Mouse (Mus musculus): ENCODE measurements around the gene Armc7. TPM values are rescaled to one million over a fixed set of nuclear protein-coding genes. Genes with fewer than 3 reads are reported as not detected.
"Not testable (repeated sequence)": the region's sequence is repeated elsewhere in the genome, so short reads cannot be mapped to it uniquely, and the experiment has no call there.

Armc7 gene
- polyA plus RNA-seq, 1 experiment from 2014 or later, result 7.1 TPM

GRCm38 (mm10) chr11:115518693-115519092 is 43.2 kb downstream of the Armc7 start:
- Histone ChIP-seq H3K9me3 (no peaks in the 10 kb centered on the region), H3K27ac (no peak overlapping the region), H3K4me2 (no peak overlapping the region), H3K9ac (no peak overlapping the region), H3K27me3 (no peaks in the 10 kb centered on the region), H3K4me1 (no peaks in the 10 kb centered on the region), H3K4me3 (no peak overlapping the region), H3K36me3 (peaks cover 10% of the 10 kb centered on the region)
- WGBS, result 57% methylated on average over 9 of the region's 9 CpGs
- ATAC-seq (ENCODE audit: borderline replicate concordance, extremely low read depth, low FRiP score, low TSS enrichment), result no peak

DNA sequence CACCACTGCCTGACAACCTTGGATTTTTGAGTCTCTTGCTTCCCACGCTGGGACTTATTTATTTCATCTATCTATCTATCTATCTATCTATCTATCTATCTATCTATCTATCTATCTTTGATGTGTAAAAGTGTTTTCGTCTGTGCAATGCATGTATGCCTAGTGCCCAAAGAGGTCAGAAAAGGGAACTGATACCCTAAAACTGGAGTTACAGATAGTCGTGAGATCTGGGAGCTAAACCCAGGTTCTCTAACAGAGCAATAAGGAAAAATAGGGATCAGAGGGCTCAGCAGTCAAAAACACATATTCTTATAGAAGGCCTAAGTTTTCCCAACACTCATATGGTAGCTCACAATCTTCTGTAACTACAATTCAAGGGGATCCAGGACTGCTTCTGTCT is 44.1 kb downstream of the Armc7 start:
- Histone ChIP-seq H3K27ac (no peak overlapping the region), H3K9ac (no peak overlapping the region), H3K9me3 (no peaks in the 10 kb centered on the region), H3K4me3 (no peak overlapping the region), H3K4me2 (no peak overlapping the region), H3K27me3 (no peaks in the 10 kb centered on the region), H3K4me1 (no peaks in the 10 kb centered on the region), H3K36me3 (peaks cover 19% of the 10 kb centered on the region)
- WGBS, result 81% methylated on average over 3 of the region's 3 CpGs
- ATAC-seq (ENCODE audit: borderline replicate concordance, extremely low read depth, low FRiP score, low TSS enrichment), result no peak

GRCm38 (mm10) chr11:115520218-115520617 is 44.8 kb downstream of the Armc7 start:
- no peak overlapping the region for H3K4me2 ChIP-seq
- no peaks in the 10 kb centered on the region for H3K27me3 ChIP-seq
- no peaks in the 10 kb centered on the region for H3K9me3 ChIP-seq
- no peak for ATAC-seq (ENCODE audit: borderline replicate concordance, extremely low read depth, low FRiP score, low TSS enrichment)
- no peak overlapping the region for H3K9ac ChIP-seq
- WGBS, result 79% methylated on average over 2 of the region's 2 CpGs
- no peak overlapping the region for H3K4me3 ChIP-seq
- no peaks in the 10 kb centered on the region for H3K4me1 ChIP-seq
- H3K27ac ChIP-seq, result no peak overlapping the region
- peaks cover 25% of the 10 kb centered on the region for H3K36me3 ChIP-seq

GRCm38 (mm10) chr11:115521080-115521479 is 45.6 kb downstream of the Armc7 start:
- no peak for ATAC-seq (ENCODE audit: borderline replicate concordance, extremely low read depth, low FRiP score, low TSS enrichment)
- Histone ChIP-seq H3K4me1 (no peaks in the 10 kb centered on the region), H3K27ac (no peak overlapping the region), H3K4me2 (no peak overlapping the region), H3K9me3 (no peaks in the 10 kb centered on the region), H3K36me3 (peaks cover 34% of the 10 kb centered on the region), H3K27me3 (no peaks in the 10 kb centered on the region), H3K9ac (no peak overlapping the region), H3K4me3 (no peak overlapping the region)
- WGBS, result 83% methylated on average over 4 of the region's 4 CpGs

- Histone ChIP-seq H3K4me2 (no peak overlapping the region), H3K4me1 (no peaks in the 10 kb centered on the region), H3K9me3 (no peaks in the 10 kb centered on the region), H3K27me3 (no peaks in the 10 kb centered on the region), H3K4me3 (no peak overlapping the region), H3K27ac (no peak overlapping the region), H3K36me3 (peaks cover 45% of the 10 kb centered on the region), H3K9ac (no peak overlapping the region)
- no peak for ATAC-seq (ENCODE audit: borderline replicate concordance, extremely low read depth, low FRiP score, low TSS enrichment)
- WGBS, result 78% methylated on average over 2 of the region's 2 CpGs
These were observed 46.8 kb downstream of the Armc7 start for GRCm38 (mm10) chr11:115522238-115522637.

GRCm38 (mm10) chr11:115522703-115523102 is 47.2 kb downstream of the Armc7 start:
- H3K9ac ChIP-seq, result no peak overlapping the region

DNA sequence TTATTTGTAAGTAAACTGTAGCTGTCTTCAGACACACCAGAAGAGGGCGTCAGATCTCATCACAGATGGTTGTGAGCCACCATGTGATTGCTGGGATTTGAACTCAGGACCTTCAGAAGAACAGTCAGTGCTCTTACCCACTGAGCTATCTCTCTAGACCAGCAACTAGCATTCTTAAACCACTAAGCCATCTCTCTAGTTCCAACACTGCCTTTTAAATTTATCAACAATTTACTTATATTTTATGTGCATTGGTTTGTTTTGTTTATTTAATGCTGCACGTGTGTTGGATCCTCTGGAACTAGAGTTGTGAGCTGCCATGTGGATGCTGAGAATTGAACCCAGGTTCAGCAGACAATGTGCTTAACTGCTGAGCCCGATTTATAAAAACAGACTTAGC is 51.0 kb downstream of the Armc7 start:
- not testable (repeated sequence) for H3K27ac ChIP-seq; H3K9me3 ChIP-seq; H3K27me3 ChIP-seq; H3K4me3 ChIP-seq; ATAC-seq (ENCODE audit: borderline replicate concordance, extremely low read depth, low FRiP score, low TSS enrichment); H3K4me1 ChIP-seq; H3K4me2 ChIP-seq; H3K9ac ChIP-seq
- 69% methylated on average over 3 of the region's 3 CpGs for WGBS
- H3K36me3 ChIP-seq, result peaks cover 77% of the 10 kb centered on the region

More at GRCm38 (mm10) chr11:115522703-115523102, 47.2 kb downstream of the Armc7 start:
- Histone ChIP-seq H3K4me3 (no peak overlapping the region), H3K27ac (no peak overlapping the region), H3K4me2 (no peak overlapping the region), H3K9me3 (no peaks in the 10 kb centered on the region), H3K27me3 (no peaks in the 10 kb centered on the region), H3K4me1 (no peaks in the 10 kb centered on the region), H3K36me3 (peaks cover 50% of the 10 kb centered on the region)
- WGBS, result 63% methylated on average over 2 of the region's 2 CpGs
- no peak for ATAC-seq (ENCODE audit: borderline replicate concordance, extremely low read depth, low FRiP score, low TSS enrichment)

DNA sequence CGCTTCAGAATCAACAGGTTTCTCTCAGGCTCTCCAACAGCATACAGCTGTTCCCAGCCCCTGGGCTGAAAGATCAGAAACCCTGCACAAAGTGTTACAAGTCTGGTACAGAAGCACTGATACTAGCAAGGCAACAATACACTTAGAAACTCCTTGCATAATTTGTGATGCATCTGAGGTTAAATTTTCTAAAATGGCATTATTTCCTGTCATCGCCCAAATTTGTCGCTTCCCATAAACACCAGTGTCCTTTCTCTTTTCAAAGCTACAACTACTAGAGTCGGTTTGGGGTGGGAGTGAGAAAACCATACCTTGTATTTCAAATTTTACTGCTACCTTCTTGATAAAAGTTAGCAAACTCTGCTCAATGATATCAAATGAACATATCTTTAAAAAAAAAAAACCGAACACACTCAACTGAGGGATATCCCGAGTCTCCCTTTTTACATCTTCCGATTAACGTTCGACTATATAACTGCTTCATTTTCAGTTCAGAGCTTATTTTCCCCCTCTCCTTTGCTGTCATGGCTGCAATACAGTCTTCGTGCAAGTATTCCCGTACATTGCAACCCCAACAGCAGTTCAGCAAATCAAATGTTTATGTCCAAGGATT is 59.4 kb downstream of the Armc7 start:
- H3K4me1 ChIP-seq, result peaks cover 16% of the 10 kb centered on the region
- H3K36me3 ChIP-seq, result peaks cover 39% of the 10 kb centered on the region
- H3K4me2 ChIP-seq, result peak overlapping the region; percentile 62
- H3K27me3 ChIP-seq, result no peaks in the 10 kb centered on the region
- peak overlapping the region; percentile 99 for H3K4me3 ChIP-seq
- H3K9ac ChIP-seq, result peak overlapping the region; percentile 99
- 2% methylated on average over 11 of the region's 11 CpGs for whole genome bisulfite sequencing
- no peaks in the 10 kb centered on the region for H3K9me3 ChIP-seq
- H3K27ac ChIP-seq, result peak overlapping the region; percentile 100
- no peak for ATAC-seq (ENCODE audit: borderline replicate concordance, extremely low read depth, low FRiP score, low TSS enrichment)

DNA sequence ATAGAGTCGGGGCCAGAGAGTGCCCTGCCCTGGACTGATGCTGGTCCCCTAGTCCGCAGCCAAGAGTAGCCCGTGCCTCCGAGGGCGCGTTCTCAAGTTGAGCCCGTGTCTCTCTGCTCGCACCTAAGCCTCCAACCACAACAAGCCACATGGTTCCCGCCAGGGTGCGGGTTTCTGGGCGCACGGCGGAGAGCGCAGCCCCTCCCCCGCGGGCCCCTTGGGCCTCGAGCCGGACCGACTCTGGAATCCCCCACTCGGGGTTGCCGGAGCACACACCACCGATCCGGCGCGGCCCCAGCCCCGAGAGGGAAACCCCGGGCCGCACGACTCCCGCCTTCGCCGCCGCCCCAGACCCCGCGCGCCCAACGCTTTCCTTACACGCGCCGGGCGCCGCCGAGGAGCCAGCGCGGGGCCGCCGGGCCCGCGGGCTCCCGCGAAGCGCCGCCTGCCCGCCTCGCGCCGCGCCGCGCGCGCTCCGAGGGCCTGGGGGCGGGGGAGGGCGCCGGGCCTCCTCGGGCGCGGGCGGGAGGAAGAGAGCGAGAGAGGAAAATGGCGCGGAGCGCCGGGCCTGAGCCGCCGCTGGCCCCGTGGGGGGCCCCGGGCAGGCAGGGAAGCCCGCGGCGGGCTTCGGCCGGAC is 60.1 kb downstream of the Armc7 start:
- Histone ChIP-seq H3K36me3 (peaks cover 32% of the 10 kb centered on the region), H3K27me3 (no peaks in the 10 kb centered on the region), H3K9ac (peak overlapping the region; percentile 99), H3K4me1 (peaks cover 16% of the 10 kb centered on the region), H3K4me2 (peak overlapping the region; percentile 62), H3K9me3 (no peaks in the 10 kb centered on the region), H3K27ac (peak overlapping the region; percentile 100), H3K4me3 (peak overlapping the region; percentile 99)
- peak; percentile 81 for ATAC-seq (ENCODE audit: borderline replicate concordance, extremely low read depth, low FRiP score, low TSS enrichment)
- WGBS, result under 1% methylated on average over 69 of the region's 84 CpGs

- peak within 1 kb of the TSS; percentile 99 for H3K4me3 ChIP-seq
- H3K9me3 ChIP-seq, result no peaks in the 10 kb centered on the region
- peak within 1 kb of the TSS; percentile 62 for H3K4me2 ChIP-seq
- H3K36me3 ChIP-seq, result peaks cover 30% of the 10 kb centered on the region
- ATAC-seq (ENCODE audit: borderline replicate concordance, extremely low read depth, low FRiP score, low TSS enrichment), result peak; percentile 88
- H3K9ac ChIP-seq, result peak within 1 kb of the TSS; percentile 99
- H3K4me1 ChIP-seq, result peaks cover 16% of the 10 kb centered on the region
- no peaks in the 10 kb centered on the region for H3K27me3 ChIP-seq
- under 1% methylated on average over 46 of the region's 70 CpGs for WGBS
- peak within 1 kb of the TSS; percentile 100 for H3K27ac ChIP-seq
These were observed 60.7 kb downstream of the Armc7 start, which contains the start of gene Sumo2 for GRCm38 (mm10) chr11:115536038-115536681. Sumo2 (minus strand) TSS chr11:115536276.

GRCm38 (mm10) chr11:115536856-115537568 is 61.5 kb downstream of the Armc7 start:
- no peak; the same call in 1 of the 2 replicates for ATAC-seq (ENCODE audit: borderline replicate concordance, extremely low read depth, low FRiP score, low TSS enrichment)
- H3K27ac ChIP-seq, result peak overlapping the region; percentile 100
- H3K9ac ChIP-seq, result no peak overlapping the region
- WGBS, result 81% methylated on average over 10 of the region's 10 CpGs
- H3K36me3 ChIP-seq, result peaks cover 22% of the 10 kb centered on the region
- H3K4me3 ChIP-seq, result peak overlapping the region; percentile 99
- H3K4me1 ChIP-seq, result peaks cover 16% of the 10 kb centered on the region
- no peaks in the 10 kb centered on the region for H3K9me3 ChIP-seq
- peak overlapping the region; percentile 57 for H3K4me2 ChIP-seq
- H3K27me3 ChIP-seq, result no peaks in the 10 kb centered on the region
